Mouse (Mus musculus) cortical plate, adult 2 months (tissue): ENCODE data around the gene 4930519P11Rik. TPM values are rescaled to one million over a fixed set of nuclear protein-coding genes. Genes with fewer than 3 reads are reported as not detected.

Source experiments
- H3K27ac ChIP-seq: fragments of 200-500 bp; 2 replicates; pipeline ENCODE4 v1.5.1; 2012; ENCODE audit warnings: low read length, control low read depth, inconsistent platforms; ENCODE audit not compliant: insufficient read depth
- H3K4me1 ChIP-seq: fragments of 200-500 bp; 2 replicates; pipeline ENCODE4 v1.6.1; 2011; ENCODE audit warnings: low read length; ENCODE audit not compliant: control insufficient read depth, insufficient read depth
- H3K4me3 ChIP-seq: fragments of 200-500 bp; 2 replicates; pipeline ENCODE4 v1.5.1; 2011; ENCODE audit warnings: mild to moderate bottlenecking, low read length, control low read depth; ENCODE audit not compliant: insufficient read depth
- CTCF ChIP-seq: fragments of 200-500 bp; IDR thresholded peaks from 2 replicates; pipeline ENCODE4 v1.5.1; 2011; ENCODE audit warnings: mild to moderate bottlenecking, control low read depth, low read length; ENCODE audit not compliant: insufficient read depth; ENCODE audit errors: extremely low read depth
- POLR2A ChIP-seq: fragments of 200-500 bp; IDR thresholded peaks from 2 replicates; pipeline ENCODE4 v1.6.1; 2011; ENCODE audit warnings: mild to moderate bottlenecking, low read length, control low read depth; ENCODE audit not compliant: insufficient read depth; ENCODE audit errors: extremely low read depth
- polyA plus RNA-seq: library from polyadenylated mRNA; depleted of rRNA; stranded (reverse); fragments of >200 nt; gene quantifications from 2 replicates; pipeline ENCODE4 v1.2.3, GENCODE M21; 2012

The 4930519P11Rik gene
- polyA plus RNA-seq, 1 experiment = not detected

- H3K27ac ChIP-seq = no peak overlapping the region
- no peaks in the 10 kb centered on the region for H3K4me1 ChIP-seq
- no peak for TF ChIP-seq CTCF
- TF ChIP-seq POLR2A = no peak
- H3K4me3 ChIP-seq = no peak overlapping the region
Measured at GRCm38 (mm10) chr2:154650404-154650803, 37.2 kb upstream of the 4930519P11Rik start.

DNA sequence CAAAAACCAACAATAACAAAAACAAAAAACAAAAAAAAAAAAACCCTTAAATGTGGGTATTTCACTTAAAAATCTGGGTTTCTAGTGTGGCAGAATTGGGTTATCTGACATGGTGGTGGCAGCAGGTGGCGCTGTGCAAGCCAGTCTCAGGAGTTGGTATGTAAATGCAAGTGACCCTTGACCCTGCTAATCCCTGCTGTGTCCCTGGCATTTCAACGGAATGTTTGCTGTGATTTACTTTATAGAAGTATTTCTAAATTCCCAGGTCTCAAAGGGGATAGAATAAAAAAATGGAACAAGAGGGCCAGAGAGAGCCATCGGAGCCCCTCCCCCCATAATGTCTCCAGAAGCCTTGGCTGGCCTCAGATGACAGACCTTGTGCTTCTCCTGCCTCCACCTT lies 34.8 kb upstream of the 4930519P11Rik start:
- Histone ChIP-seq H3K4me3 (no peak overlapping the region), H3K27ac (no peak overlapping the region), H3K4me1 (no peaks in the 10 kb centered on the region)
- TF ChIP-seq CTCF (peak; percentile 59), POLR2A (no peak)

DNA sequence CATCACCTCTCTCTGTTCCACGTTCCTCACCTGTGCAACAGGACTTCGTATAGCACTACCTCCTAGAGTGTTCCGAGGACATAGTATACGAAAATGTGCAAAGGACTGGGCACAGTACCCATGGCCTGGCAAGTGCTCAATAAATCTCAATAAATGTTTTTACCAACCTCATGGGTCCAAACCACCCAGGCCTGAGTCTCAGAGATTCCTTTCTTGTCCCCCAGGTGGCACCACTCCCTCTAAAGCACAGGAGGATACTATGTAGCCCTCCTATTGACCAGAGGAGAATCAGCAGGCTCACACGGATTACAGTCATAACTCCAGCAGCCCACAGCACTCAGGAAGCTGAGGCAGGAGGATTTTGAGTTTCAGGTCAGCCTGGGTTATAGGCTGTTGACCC lies 33.4 kb upstream of the 4930519P11Rik start:
- Histone ChIP-seq H3K4me3 (no peak overlapping the region), H3K4me1 (no peaks in the 10 kb centered on the region), H3K27ac (no peak overlapping the region)
- no peak for TF ChIP-seq POLR2A
- peak; percentile 49 for TF ChIP-seq CTCF

GRCm38 (mm10) chr2:154642712-154643385 lies 29.6 kb upstream of the 4930519P11Rik start:
- no peak overlapping the region for H3K4me3 ChIP-seq
- H3K27ac ChIP-seq = no peak overlapping the region
- H3K4me1 ChIP-seq = no peaks in the 10 kb centered on the region
- TF ChIP-seq CTCF (no peak), POLR2A (no peak)

GRCm38 (mm10) chr2:154642005-154642459 lies 28.8 kb upstream of the 4930519P11Rik start:
- TF ChIP-seq POLR2A = no peak
- TF ChIP-seq CTCF = no peak
- no peak overlapping the region for H3K4me3 ChIP-seq
- no peaks in the 10 kb centered on the region for H3K4me1 ChIP-seq
- no peak overlapping the region for H3K27ac ChIP-seq

- Histone ChIP-seq H3K27ac (no peak overlapping the region), H3K4me1 (no peaks in the 10 kb centered on the region), H3K4me3 (no peak overlapping the region)
- TF ChIP-seq POLR2A (no peak), CTCF (no peak)
Measured at GRCm38 (mm10) chr2:154641176-154641575, 27.9 kb upstream of the 4930519P11Rik start.

- TF ChIP-seq CTCF (no peak), POLR2A (no peak)
- H3K27ac ChIP-seq = no peak overlapping the region
- H3K4me1 ChIP-seq = no peaks in the 10 kb centered on the region
- H3K4me3 ChIP-seq = no peak overlapping the region
Measured at GRCm38 (mm10) chr2:154639115-154639514, 25.9 kb upstream of the 4930519P11Rik start.

GRCm38 (mm10) chr2:154638521-154638920 lies 25.3 kb upstream of the 4930519P11Rik start:
- no peaks in the 10 kb centered on the region for H3K4me1 ChIP-seq
- TF ChIP-seq POLR2A = no peak
- 0 out of 2 replicates have a peak, but pooled peaks have one; percentile 3 for TF ChIP-seq CTCF
- H3K27ac ChIP-seq = no peak overlapping the region
- H3K4me3 ChIP-seq = no peak overlapping the region

GRCm38 (mm10) chr2:154635826-154636225 lies 22.6 kb upstream of the 4930519P11Rik start:
- no peak overlapping the region for H3K4me3 ChIP-seq
- TF ChIP-seq CTCF (no peak), POLR2A (no peak)
- no peaks in the 10 kb centered on the region for H3K4me1 ChIP-seq
- no peak overlapping the region for H3K27ac ChIP-seq
